Mouse (Mus musculus) bone marrow macrophage, adult 2 months (primary cell): ENCODE results near the gene Prr23a1. TPM values are rescaled to one million over a fixed set of nuclear protein-coding genes. Genes with fewer than 3 reads are reported as not detected.
"Not testable (repeated sequence)": the region's sequence is repeated elsewhere in the genome, so short reads cannot be mapped to it uniquely, and the experiment has no call there.

Experiments used
- H3K27ac ChIP-seq: 2 replicates; pipeline ENCODE4 v1.5.1; 2012; ENCODE audit warnings: low read depth, low read length; ENCODE audit not compliant: insufficient read depth
- H3K4me1 ChIP-seq: 2 replicates; pipeline ENCODE4 v1.6.1; 2012; ENCODE audit warnings: low read length; ENCODE audit not compliant: control insufficient read depth, insufficient read depth
- H3K4me3 ChIP-seq: 2 replicates; pipeline ENCODE4 v1.5.1; 2012; ENCODE audit warnings: mild to moderate bottlenecking, low read length, moderate library complexity; ENCODE audit not compliant: insufficient read depth
- CTCF ChIP-seq: IDR thresholded peaks from 2 replicates; pipeline ENCODE4 v1.5.1; 2012; ENCODE audit warnings: low read depth, mild to moderate bottlenecking, low read length, moderate library complexity
- POLR2A ChIP-seq: IDR thresholded peaks from 2 replicates; pipeline ENCODE4 v1.6.1; 2012; ENCODE audit warnings: mild to moderate bottlenecking, low read depth, low read length, borderline replicate concordance
- polyA plus RNA-seq: library from polyadenylated mRNA; stranded (reverse); fragments of >200 nt; gene quantifications from 2 replicates; pipeline ENCODE4 v1.2.4, GENCODE M21; 2012; ENCODE audit not compliant: missing spikeins, insufficient read depth, insufficient read length

Prr23a1 gene
- not detected in 2 replicates for polyA plus RNA-seq

GRCm38 (mm10) chr9:98842117-98842516 is at the start of gene Prr23a1:
Prr23a1 (plus strand) TSS chr9:98842503.
- TF ChIP-seq POLR2A (no peak), CTCF (no peak)
- H3K27ac ChIP-seq = no peak within 1 kb of the TSS
- no peak within 1 kb of the TSS for H3K4me3 ChIP-seq
- H3K4me1 ChIP-seq = no peaks in the 10 kb centered on the region

DNA sequence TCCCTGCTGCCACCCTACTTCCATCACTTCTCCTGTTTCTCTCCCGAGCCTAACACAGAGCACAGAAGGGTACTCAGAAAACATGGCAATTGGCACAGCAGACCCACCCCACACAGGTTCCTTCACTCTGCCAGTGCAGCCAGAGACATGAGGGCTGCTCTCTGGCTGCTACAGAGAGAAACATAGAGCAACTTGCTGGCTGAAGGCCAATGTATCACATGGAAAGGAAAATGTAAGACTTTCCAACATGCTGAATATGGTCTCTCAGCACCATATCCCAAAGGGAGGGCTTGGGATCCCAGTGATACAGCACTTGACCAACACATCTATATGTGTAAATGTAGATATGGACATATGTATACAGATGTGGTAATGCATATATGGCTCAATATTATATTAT is 43.3 kb upstream of the Prr23a1 start:
- no peak overlapping the region for H3K27ac ChIP-seq
- no peaks in the 10 kb centered on the region for H3K4me1 ChIP-seq
- H3K4me3 ChIP-seq = no peak overlapping the region
- TF ChIP-seq POLR2A (no peak), CTCF (no peak)

DNA sequence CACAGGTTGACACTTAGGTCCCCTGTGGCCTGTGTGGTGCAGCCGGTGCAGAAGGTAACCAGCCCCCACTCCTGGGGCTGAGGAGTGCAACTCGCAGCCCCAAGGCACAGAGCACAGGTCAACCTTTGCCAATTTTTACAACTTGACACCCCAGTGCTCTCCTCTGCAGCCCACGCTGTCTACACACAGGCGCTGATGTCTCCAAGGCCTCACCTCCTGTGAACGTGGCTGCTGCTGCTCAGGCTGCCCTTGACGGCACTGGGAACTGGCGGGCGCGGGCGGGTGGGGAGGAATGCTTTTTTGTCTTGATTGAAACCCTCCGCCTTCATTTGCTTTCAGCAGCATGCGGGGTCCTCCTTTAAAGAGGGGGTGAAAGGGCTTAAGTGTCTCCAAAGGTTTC is 38.3 kb upstream of the Prr23a1 start:
- Histone ChIP-seq H3K4me1 (no peaks in the 10 kb centered on the region), H3K27ac (no peak overlapping the region), H3K4me3 (no peak overlapping the region)
- TF ChIP-seq POLR2A = no peak
- no peak for TF ChIP-seq CTCF

DNA sequence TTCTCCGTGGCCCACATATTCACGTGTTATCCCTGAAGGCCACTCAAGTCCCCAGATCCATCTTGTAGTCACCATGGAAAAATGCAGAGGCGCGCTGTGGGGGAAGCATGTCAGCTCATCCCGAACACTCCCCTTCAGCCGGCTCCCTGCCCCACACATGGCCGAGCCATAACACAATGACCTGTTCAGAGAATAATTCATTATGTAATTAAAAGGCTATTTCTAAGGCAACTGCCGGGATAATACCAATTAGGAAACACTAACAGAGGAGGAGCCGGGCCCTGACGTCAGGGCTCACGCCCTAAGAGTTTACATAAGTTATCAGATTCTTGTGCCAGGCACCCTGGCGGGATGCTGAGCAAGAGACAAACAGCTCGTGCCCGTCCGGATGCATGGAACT is 36.8 kb upstream of the Prr23a1 start:
- H3K27ac ChIP-seq = no peak overlapping the region
- no peak overlapping the region for H3K4me3 ChIP-seq
- H3K4me1 ChIP-seq = no peaks in the 10 kb centered on the region
- TF ChIP-seq POLR2A (no peak), CTCF (no peak)

- Histone ChIP-seq H3K4me1 (no peaks in the 10 kb centered on the region), H3K27ac (no peak overlapping the region), H3K4me3 (no peak overlapping the region)
- TF ChIP-seq CTCF = no peak
- no peak for TF ChIP-seq POLR2A
These were observed 36.4 kb upstream of the Prr23a1 start for GRCm38 (mm10) chr9:98805934-98806333.

DNA sequence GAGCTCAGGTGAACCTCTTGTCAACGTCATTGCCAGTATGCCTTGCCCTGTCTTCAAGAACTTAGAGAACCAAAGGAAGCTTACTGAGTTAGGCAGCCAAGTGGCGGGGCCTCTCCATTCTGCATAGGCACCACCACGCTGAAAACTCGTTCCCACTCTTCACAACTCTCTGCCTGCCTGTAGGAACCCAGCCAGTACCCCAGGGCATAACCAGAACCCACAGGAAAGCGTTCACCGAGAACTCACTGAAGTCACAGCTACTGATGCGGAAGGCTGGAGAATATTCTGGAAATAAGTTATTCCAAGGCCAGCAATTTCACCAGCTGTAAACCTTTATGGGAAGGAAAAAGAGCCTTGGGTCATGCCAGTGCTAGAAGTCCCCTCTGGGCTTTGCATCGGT is 34.7 kb upstream of the Prr23a1 start:
- no peak overlapping the region for H3K27ac ChIP-seq
- no peaks in the 10 kb centered on the region for H3K4me1 ChIP-seq
- TF ChIP-seq POLR2A (no peak), CTCF (no peak)
- H3K4me3 ChIP-seq = no peak overlapping the region

DNA sequence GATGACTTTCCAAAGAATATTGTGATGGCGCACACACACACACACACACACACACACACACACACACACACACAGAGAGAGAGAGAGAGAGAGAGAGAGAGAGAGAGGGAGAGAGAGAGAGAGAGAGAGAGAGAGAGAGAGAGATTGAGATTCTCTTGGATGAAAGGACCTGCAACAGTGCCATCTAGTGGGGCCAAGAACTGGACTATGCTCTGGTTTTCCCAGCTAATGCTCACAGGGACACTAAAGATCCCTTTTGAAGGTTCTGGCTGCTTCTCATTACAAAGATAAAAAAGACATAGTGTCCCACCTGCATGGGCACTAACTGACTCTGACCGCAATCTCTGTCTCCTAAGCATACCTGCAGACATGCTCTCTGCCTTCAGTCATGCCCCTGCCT is 32.8 kb upstream of the Prr23a1 start:
- not testable (repeated sequence) for H3K4me3 ChIP-seq, H3K4me1 ChIP-seq, H3K27ac ChIP-seq

DNA sequence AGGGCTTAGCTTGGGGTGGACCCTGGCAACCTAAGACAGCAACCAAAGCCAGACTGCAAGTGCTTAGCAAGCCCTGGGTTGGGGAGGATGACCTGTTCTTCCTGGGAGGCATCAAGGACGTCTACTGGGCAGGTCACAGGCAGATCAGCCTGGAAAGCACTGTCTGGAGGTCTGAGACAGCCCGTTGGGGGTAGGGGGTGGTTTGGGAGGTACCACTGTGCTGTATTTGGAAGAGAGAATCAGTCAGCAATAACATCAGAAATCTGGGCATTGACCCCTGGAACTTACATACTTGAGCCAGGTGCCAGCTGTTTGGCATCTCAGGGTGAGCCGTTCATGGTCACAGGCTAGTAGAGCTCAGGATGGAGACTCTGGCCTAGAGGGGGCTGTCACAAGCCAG is 26.2 kb upstream of the Prr23a1 start:
- no peak for TF ChIP-seq POLR2A
- no peak for TF ChIP-seq CTCF
- no peak overlapping the region for H3K27ac ChIP-seq
- H3K4me3 ChIP-seq = no peak overlapping the region
- no peaks in the 10 kb centered on the region for H3K4me1 ChIP-seq

DNA sequence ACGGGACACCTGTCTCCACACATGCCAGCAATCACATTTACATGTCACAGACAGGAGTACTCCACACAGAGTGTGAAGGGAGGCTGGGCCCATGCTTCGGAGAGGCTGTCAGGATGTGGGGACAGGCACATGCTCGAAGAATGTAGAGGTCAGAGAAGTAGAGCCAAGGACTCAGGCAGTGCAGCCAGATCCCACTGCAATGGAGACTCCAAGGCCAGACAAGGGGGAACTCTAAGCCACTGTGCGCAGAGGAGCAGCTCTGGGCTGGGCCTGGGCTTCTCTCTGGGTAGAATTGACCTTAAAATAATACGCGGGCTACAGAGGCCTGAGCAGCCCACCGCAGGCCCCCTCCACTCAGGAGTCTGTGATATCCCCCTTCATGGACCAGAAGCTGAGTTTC is 24.7 kb upstream of the Prr23a1 start:
- Histone ChIP-seq H3K27ac (no peak overlapping the region), H3K4me3 (no peak overlapping the region), H3K4me1 (no peaks in the 10 kb centered on the region)
- no peak for TF ChIP-seq CTCF
- TF ChIP-seq POLR2A = no peak

- no peak overlapping the region for H3K4me3 ChIP-seq
- H3K4me1 ChIP-seq = no peaks in the 10 kb centered on the region
- TF ChIP-seq CTCF (no peak), POLR2A (no peak)
- no peak overlapping the region for H3K27ac ChIP-seq
These were observed 23.3 kb upstream of the Prr23a1 start for GRCm38 (mm10) chr9:98818971-98819370.

DNA sequence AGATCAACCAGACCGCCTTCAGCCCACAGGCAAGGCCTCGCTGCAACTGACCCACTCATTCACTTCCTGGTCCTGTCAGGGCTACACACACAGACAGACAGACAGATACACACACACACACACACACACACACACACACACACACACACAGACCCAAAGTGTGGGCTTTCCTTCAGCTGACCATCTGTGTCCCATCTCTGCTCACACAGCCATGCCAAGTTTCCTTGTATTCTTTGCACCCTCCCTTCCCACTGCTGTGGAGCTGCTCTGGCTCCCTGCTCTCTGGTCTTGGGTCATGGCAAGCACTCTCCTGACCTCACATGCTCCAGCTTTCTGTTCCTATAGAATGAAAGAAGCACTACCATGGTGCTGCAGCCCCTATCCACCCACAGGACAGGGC is 22.8 kb upstream of the Prr23a1 start:
- H3K4me1 ChIP-seq = no peaks in the 10 kb centered on the region
- H3K4me3 ChIP-seq = no peak overlapping the region
- no peak for TF ChIP-seq CTCF
- no peak for TF ChIP-seq POLR2A
- H3K27ac ChIP-seq = no peak overlapping the region
